Mouse (Mus musculus) brown adipose tissue, adult 24 weeks (tissue): ENCODE data around the gene Rela. TPM values are rescaled to one million over a fixed set of nuclear protein-coding genes. Genes with fewer than 3 reads are reported as not detected.
A peak's percentile ranks its signal among the peaks of the same experiment; 100 is the strongest.

Source experiments
- H3K27ac ChIP-seq: fragments of 200-500 bp; replicated peaks from 2 replicates; pipeline ENCODE4 v1.5.1; 2012; ENCODE audit warnings: low read depth, mild to moderate bottlenecking, low read length
- H3K4me1 ChIP-seq: fragments of 200-500 bp; 2 replicates; pipeline ENCODE4 v1.6.1; 2012; ENCODE audit warnings: low read length, mixed read lengths; ENCODE audit not compliant: control insufficient read depth, insufficient read depth, insufficient read length
- H3K4me3 ChIP-seq: fragments of 200-500 bp; 2 replicates; pipeline ENCODE4 v1.5.1; 2012; ENCODE audit warnings: low read depth, mild to moderate bottlenecking, low read length, moderate library complexity; ENCODE audit not compliant: insufficient read depth
- polyA plus RNA-seq: library from polyadenylated mRNA; stranded (reverse); fragments of >200 nt; gene quantifications from 2 replicates; pipeline ENCODE4 v1.2.4, GENCODE M21; 2012; ENCODE audit not compliant: missing spikeins, insufficient read depth, insufficient read length

Rela gene
- polyA plus RNA-seq, 1 experiment: 22.8 TPM

DNA sequence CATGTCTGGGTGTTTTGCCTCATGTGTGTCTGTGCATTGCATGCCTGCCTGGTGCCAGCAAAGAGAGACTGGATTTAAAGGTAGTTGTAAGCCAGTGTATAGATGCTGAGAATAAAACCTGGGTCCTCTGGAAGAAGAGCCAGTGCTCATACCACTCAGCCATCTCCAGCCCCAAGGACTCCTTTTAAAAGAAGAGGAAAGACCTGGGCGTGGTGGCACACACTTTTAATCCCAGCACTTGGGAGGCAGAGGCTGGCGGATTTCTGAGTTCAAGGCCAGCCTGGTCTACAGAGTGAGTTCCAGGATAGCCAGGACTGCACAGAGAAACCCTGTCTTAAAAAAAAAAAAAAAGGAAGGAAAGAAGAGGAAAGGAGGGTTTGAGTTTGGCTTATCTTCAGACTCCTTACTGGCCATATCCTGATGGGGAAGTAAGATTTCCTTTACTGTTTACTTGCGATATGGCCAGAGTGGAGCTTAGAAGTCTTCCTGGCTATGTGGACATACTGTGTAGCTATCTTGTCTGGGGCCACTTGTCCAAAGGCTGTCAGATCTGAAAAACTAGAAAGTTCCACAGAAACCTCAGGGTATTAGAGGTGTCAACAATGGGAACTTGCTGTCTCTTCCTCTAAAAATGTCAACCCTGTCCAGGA, 24.4 kb upstream of the Rela start:
- Histone ChIP-seq H3K4me1 (peaks cover 4% of the 10 kb centered on the region), H3K27ac (no peak overlapping the region), H3K4me3 (no peak overlapping the region)

DNA sequence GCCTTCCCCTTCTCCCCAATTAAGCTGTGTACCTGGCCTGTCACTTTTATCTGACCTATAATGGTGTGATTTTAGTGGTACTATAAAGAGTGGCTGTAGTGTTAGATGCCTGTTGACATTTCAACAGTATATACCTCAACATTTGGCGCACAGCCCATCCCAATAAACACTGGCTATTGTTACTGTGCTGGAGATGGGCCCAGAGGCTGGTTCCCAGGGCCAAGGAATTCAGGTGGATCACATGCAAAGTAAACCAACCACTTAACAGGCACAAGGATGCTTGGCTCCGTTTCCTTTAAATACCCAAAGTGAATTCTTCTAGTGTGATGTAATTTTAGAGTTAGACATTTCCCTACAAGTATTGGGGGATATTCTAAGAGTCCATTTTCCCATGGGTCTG, 22.3 kb upstream of the Rela start:
- Histone ChIP-seq H3K4me3 (no peak overlapping the region), H3K4me1 (peaks cover 4% of the 10 kb centered on the region), H3K27ac (no peak overlapping the region)

DNA sequence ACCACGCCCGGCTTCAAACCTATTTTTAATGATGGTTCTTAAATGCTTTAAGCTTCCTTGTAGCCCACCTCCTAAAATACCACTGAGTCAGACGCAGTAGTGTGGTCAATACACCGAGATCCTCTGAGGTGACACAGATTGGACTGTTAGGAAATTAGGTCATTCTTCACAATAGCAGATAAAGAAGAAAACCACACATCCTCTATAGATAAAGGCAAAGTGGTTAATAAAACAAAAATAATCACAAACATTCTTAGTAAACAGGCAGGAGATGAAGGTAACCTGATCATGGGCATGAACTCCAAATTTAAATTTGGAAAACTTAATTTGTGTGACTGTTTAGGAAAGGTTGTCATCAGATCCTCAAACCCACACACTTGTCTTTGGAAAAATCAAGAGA, 17.3 kb upstream of the Rela start:
- Histone ChIP-seq H3K4me1 (no peaks in the 10 kb centered on the region), H3K4me3 (no peak overlapping the region)

DNA sequence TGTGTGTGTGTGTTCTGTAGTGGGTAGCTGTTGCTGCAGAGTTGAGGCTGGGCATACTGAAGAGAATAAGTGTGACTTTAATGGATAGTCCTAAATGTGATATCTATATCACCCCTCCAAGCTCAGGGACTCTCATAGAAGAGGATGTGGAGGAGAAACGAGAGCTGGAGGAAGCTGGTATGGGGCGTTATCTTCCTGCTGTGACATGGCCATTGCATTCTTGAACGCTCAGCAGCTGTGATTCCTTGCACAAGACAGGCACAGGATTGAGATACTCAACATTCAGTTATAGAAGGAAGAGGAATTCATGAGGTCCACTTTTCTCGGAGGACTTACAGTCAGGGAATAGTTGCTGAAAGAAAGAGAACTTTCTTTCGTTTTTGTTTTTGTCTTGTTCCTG, 15.4 kb upstream of the Rela start:
- Histone ChIP-seq H3K4me1 (no peaks in the 10 kb centered on the region), H3K4me3 (no peak overlapping the region), H3K27ac (no peak overlapping the region)

More for the DNA sequence above, 17.3 kb upstream of the Rela start:
- H3K27ac ChIP-seq: no peak overlapping the region

DNA sequence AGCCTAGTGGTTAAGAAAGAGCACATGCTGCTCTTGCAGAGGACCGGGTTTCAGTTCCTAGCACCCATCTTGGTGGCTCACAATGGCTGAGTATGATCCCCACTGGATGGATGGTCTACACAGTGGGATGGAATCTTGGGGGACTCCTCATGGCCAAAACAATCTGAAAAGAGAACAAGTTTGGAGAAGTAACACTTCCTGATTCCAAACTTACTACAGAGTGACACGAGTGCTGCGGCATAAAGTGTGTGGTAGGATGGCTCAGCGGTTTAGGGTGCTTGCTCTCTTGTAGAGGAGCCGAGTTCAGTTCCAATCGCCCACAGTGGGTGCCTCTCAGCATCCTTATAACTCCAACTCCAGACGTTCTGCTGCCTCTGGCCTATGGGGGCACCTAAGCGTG, 12.0 kb upstream of the Rela start:
- H3K27ac ChIP-seq: no peak overlapping the region
- no peaks in the 10 kb centered on the region for H3K4me1 ChIP-seq
- H3K4me3 ChIP-seq: no peak overlapping the region

DNA sequence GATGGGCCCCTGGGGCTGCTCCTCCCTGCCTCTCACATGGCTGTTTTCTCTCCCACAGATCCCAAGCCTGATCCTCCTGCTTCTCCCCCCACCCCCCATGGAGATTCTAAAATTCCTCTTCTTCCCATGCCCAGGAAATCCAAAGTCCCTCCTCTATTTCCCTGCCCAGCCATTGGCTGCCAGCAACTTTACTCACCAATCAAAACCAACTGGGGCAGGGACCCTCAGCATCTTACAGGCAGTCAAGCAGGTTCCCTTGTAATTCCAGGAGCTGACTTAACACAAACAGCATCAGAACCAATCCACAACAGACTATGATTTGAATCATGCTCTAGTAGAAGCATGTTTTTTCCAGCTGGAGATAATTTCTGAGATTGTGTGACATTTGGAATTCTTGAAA, 7.4 kb upstream of the Rela start:
- no peaks in the 10 kb centered on the region for H3K4me1 ChIP-seq
- no peak overlapping the region for H3K27ac ChIP-seq
- H3K4me3 ChIP-seq: no peak overlapping the region

DNA sequence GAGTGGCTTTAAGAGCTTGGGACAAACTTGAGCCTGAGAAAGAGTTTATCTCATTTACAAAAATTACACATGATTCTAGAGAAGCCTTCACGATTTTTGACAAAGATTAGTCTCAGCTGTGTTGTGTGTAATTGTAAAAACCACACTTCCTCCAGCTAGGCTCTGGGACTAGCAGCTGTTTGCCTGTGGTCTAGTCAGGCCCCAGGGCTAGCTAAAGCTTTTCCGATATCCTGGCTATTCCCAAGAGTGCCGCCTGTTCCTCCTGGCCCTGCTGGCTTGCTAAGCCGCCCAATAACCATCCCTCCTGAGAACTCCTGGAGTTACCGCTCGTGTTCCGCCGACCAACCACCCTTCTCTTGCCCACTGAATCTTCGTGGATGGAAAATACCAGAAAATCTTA, 5.2 kb upstream of the Rela start:
- Histone ChIP-seq H3K27ac (no peak overlapping the region), H3K4me1 (no peaks in the 10 kb centered on the region), H3K4me3 (no peak overlapping the region)

DNA sequence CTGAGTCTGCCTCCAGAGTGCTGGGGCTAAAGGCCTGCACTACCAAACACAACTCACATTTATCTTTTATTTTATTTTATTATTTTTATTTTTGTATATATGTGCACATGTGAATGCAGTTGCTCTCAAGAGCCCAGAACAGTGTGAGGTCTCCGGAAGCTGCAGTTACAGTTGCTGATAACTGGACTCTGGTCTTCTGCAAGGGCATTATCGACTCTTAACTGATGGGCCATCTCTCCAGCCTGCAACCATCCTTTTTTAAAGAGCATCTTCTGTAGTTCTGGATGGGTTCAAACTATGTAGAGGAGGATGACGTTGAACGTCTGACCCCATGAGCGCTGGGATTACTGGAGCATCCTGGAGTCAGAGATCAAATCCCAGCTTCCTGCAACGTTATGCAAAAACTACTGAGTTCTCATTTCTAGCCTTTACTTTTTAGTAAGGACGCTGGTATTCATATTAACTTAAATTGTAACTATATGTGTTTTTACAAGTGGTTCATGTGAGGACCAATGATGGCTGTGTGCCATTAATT, 1.2 kb upstream of the Rela start:
- H3K4me1 ChIP-seq: 0 out of 2 replicates have a peak, but pooled peaks cover 4% of the 10 kb centered on the region
- peak overlapping the region; percentile 97; the same call in 1 of the 2 replicates for H3K27ac ChIP-seq
- H3K4me3 ChIP-seq: no peak overlapping the region

DNA sequence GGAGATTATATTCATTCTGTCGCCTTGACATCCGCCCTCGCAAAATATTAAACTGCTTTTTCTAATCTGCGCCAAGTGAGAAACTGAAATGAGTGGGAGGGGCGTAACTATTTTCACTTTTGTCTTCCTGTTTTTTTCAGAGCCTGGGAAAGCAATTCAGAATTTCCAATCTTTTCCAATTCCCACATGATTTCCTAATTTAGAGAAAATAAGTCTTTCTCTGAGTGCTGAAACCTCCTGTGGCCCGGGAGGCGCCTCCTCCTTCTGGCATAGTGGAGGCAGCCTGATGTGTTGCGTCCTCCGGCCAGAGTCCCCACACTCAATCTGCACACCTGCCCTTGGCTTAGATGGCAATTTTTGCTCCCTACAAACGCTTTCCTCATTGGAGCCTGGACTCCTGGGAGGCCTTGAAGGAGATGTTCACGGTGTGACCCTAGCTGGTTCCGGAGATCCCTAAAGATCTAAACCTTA, 677 bp upstream of the Rela start:
- H3K27ac ChIP-seq: peak overlapping the region; percentile 97
- H3K4me3 ChIP-seq: peak overlapping the region; percentile 93
- H3K4me1 ChIP-seq: 0 out of 2 replicates have a peak, but pooled peaks cover 4% of the 10 kb centered on the region

DNA sequence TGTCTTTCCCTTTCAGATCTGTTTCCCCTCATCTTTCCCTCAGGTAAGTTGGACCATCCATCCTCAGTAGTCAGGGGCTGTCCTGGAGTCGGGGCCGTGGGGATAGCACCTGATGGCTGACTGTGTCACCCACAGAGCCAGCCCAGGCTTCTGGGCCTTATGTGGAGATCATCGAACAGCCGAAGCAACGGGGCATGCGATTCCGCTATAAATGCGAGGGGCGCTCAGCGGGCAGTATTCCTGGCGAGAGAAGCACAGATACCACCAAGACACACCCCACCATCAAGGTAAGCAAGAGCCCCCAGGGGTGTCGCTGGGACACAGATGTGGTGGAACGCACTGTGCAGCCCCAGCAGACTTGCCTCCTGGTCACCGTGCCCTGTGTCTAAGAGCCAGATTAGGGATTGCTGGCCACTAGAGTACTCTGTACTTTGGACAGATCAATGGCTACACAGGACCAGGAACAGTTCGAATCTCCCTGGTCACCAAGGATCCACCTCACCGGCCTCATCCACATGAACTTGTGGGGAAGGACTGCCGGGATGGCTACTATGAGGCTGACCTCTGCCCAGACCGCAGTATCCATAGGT, 1.2 kb downstream of the Rela start:
- H3K4me1 ChIP-seq: 0 out of 2 replicates have a peak, but pooled peaks cover 4% of the 10 kb centered on the region
- H3K4me3 ChIP-seq: peak overlapping the region; percentile 93
- H3K27ac ChIP-seq: peak overlapping the region; percentile 97

DNA sequence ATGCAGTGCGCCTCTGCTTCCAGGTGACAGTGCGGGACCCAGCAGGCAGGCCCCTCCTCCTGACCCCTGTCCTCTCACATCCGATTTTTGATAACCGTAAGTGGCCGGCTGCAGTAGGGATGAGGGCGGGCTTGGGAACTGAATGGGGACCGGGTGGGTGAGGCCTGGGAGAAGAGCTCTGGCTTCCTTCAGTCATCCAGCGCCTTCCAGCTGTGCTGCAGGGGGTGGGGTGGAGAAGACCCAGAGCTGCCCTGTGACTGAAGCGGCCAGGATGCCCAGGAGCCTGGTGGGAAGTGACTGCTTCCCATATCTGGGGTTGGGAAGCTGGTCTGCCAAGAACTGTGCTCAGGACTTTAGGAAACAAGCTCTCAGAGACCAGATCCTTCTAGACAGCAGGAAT, 3.1 kb downstream of the Rela start:
- Histone ChIP-seq H3K27ac (no peak overlapping the region), H3K4me3 (no peak overlapping the region), H3K4me1 (0 out of 2 replicates have a peak, but pooled peaks cover 4% of the 10 kb centered on the region)

DNA sequence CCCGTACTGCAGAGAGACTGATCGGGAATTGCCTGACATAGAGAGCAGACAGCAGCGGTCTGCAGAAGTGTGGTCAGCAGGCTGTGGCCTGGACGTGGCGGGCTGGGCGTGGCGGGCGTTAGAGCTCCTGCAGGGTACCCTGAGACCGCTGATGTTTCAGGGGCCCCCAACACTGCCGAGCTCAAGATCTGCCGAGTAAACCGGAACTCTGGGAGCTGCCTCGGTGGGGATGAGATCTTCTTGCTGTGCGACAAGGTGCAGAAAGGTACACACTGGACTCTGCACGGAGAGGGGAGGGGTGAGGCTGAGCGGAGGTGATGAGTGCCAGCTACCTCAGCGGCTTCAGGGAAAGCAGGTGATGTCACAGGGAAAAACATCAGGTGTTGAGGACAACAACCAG, 3.7 kb downstream of the Rela start:
- H3K4me1 ChIP-seq: 0 out of 2 replicates have a peak, but pooled peaks cover 4% of the 10 kb centered on the region
- H3K4me3 ChIP-seq: no peak overlapping the region
- H3K27ac ChIP-seq: no peak overlapping the region

DNA sequence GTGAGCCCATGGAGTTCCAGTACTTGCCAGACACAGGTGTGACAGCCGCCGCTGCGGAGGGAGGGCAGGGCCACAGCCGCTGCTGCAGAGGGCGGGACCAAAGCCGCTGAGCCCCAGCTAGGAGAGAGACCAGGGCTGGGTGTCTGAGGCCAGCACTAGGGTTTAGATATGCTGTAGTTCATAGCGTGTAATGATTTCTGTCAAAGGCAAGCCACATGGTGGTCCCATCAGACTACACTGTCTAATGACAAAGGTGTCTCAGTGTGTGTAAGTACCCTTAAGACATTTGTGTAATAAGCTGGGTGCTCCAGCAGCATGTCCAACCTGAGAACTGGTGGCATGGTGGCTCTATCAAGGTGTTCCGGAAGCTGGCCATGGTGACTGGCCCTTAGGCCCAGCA, 4.4 kb downstream of the Rela start:
- 0 out of 2 replicates have a peak, but pooled peaks cover 4% of the 10 kb centered on the region for H3K4me1 ChIP-seq
- no peak overlapping the region for H3K27ac ChIP-seq
- no peak overlapping the region for H3K4me3 ChIP-seq

DNA sequence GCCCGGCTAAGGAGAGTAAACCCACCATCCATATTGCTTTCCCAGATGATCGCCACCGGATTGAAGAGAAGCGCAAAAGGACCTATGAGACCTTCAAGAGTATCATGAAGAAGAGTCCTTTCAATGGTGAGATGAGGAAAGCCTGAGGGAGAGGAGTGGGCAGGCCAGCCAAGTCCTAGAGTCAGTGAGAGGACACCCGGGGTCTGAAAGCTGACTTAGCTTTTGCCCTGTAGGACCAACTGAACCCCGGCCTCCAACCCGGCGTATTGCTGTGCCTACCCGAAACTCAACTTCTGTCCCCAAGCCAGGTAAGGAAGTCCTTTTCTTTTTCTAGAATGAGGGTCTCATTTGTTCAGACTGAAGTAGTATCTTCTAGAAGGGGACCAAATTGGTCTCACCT, 8.0 kb downstream of the Rela start:
- no peak overlapping the region for H3K4me3 ChIP-seq
- no peak overlapping the region for H3K27ac ChIP-seq
- H3K4me1 ChIP-seq: peaks cover 10% of the 10 kb centered on the region; the same call in 1 of the 2 replicates

DNA sequence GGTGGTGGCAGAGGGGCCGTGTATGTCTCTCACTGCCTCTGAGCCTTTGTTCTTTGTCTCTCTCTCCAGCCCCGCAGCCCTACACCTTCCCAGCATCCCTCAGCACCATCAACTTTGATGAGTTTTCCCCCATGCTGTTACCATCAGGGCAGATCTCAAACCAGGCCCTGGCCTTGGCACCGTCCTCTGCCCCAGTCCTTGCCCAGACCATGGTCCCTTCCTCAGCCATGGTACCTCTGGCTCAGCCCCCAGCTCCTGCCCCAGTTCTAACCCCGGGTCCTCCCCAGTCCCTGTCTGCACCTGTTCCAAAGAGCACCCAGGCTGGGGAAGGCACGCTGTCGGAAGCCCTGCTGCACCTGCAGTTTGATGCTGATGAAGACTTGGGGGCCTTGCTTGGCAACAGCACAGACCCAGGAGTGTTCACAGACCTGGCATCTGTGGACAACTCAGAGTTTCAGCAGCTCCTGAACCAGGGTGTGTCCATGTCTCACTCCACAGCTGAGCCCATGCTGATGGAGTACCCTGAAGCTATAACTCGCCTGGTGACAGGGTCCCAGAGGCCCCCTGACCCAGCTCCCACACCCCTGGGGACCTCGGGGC, 9.5 kb downstream of the Rela start:
- no peak overlapping the region for H3K27ac ChIP-seq
- peaks cover 10% of the 10 kb centered on the region; the same call in 1 of the 2 replicates for H3K4me1 ChIP-seq
- no peak overlapping the region for H3K4me3 ChIP-seq
